ENCODE assay signal across 8 mouse cellular contexts in the genomic region with DNA sequence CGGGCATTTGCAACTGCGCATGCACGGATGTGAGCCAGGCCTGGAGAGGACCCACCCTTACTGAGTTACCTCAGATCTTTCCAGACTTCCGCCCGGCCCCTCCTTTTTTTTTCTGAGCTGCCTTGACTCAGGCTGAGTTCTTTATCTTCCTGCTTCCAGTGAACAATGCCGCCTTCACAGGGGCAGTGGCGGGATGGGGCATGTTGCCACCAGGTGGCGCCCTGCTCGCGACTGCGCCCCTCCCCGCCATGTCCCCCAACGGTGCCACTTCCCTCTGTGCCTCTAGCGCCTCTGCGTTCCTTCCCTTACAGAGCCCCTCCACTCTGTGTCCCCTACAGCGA. TPM values are rescaled to one million over a fixed set of nuclear protein-coding genes. Genes with fewer than 3 reads are reported as not detected.
DNase-seq lines count a peak whose midpoint lies in the region; ATAC-seq and TF ChIP-seq lines count a peak whose summit lies in the region.

No protein-coding gene starts in this region.

- peak overlapping the region; percentile 75 for H3K9ac ChIP-seq in heart, embryonic 16.5 days (ENCODE audit: low read length)
- H3K9ac ChIP-seq in liver, embryonic 16.5 days (ENCODE audit: low read depth, low read length), result peak overlapping the region; percentile 52
- peak overlapping the region; percentile 55 for H3K9ac ChIP-seq in neural tube, embryonic 11.5 days (ENCODE audit: low read length)
- peak overlapping the region; percentile 68 for H3K9ac ChIP-seq in stomach, postnatal 0 days (ENCODE audit: low read length)

- H3K4me2 ChIP-seq in heart, embryonic 16.5 days (ENCODE audit: low read depth, low read length), result peak overlapping the region; percentile 90
- peak overlapping the region; percentile 70 for H3K4me2 ChIP-seq in liver, embryonic 16.5 days (ENCODE audit: low read depth, low read length)
- H3K4me2 ChIP-seq in neural tube, embryonic 11.5 days (ENCODE audit: low read depth), result peak overlapping the region; percentile 41
- H3K4me2 ChIP-seq in stomach, postnatal 0 days (replicated peaks; ENCODE audit: low read depth), result peak overlapping the region; percentile 75

- peaks cover 14% of the 10 kb centered on the region for H3K36me3 ChIP-seq in E14TG2a.4 (ENCODE audit: insufficient read depth, low read length)
- peaks cover 3% of the 10 kb centered on the region; the same call in 1 of the 2 replicates for H3K36me3 ChIP-seq in heart, embryonic 16.5 days (ENCODE audit: control insufficient read depth, insufficient read depth)
- no peaks in the 10 kb centered on the region for H3K36me3 ChIP-seq in liver, embryonic 16.5 days (ENCODE audit: control insufficient read depth, insufficient read depth)
- H3K36me3 ChIP-seq in neural tube, embryonic 11.5 days (ENCODE audit: control insufficient read depth, insufficient read depth, low read length), result no peaks in the 10 kb centered on the region; the same call in 1 of the 2 replicates
- peaks cover 3% of the 10 kb centered on the region; the same call in 1 of the 2 replicates for H3K36me3 ChIP-seq in stomach, postnatal 0 days (ENCODE audit: control insufficient read depth, insufficient read depth, low read length)

- peaks cover 72% of the 10 kb centered on the region for H3K4me1 ChIP-seq in E14TG2a.4 (replicated peaks; ENCODE audit: low read depth, low read length)
- peaks cover 26% of the 10 kb centered on the region for H3K4me1 ChIP-seq in heart, embryonic 16.5 days (ENCODE audit: control insufficient read depth, insufficient read depth, low read length)
- peaks cover 59% of the 10 kb centered on the region for H3K4me1 ChIP-seq in liver, embryonic 16.5 days (ENCODE audit: control insufficient read depth, low read depth, low read length)
- peaks cover 10% of the 10 kb centered on the region for H3K4me1 ChIP-seq in neural tube, embryonic 11.5 days (ENCODE audit: control insufficient read depth, insufficient read depth, low read length)
- peaks cover 6% of the 10 kb centered on the region; the same call in 1 of the 2 replicates for H3K4me1 ChIP-seq in stomach, postnatal 0 days (replicated peaks; ENCODE audit: control insufficient read depth, insufficient read depth)

- peak; percentile 72 for TF ChIP-seq CTCF in E14TG2a.4 (conservative IDR thresholded peaks at IDR 0.05; ENCODE audit: low read length)
- TF ChIP-seq CTCF in stomach, postnatal 0 days (IDR thresholded peaks at IDR 0.05; ENCODE audit: low read depth), result peak; percentile 95

- DNase-seq in c-Kit-negative CD71-positive TER-119-positive erythroid progenitor cells, embryonic 14.5 days (ENCODE audit: low read depth, low spot score), result peak; percentile 68
- DNase-seq in kidney, postnatal 14 days, result peak; percentile 92
- peak; percentile 91 for DNase-seq in neural tube, embryonic 11.5 days (ENCODE audit: low spot score)
- peak; percentile 93 for DNase-seq in stomach, postnatal 0 days (ENCODE audit: low spot score)

- H3K4me3 ChIP-seq in E14TG2a.4 (replicated peaks; ENCODE audit: low read length), result peak overlapping the region; percentile 70
- H3K4me3 ChIP-seq in heart, embryonic 16.5 days (ENCODE audit: low read length), result peak overlapping the region; percentile 57
- H3K4me3 ChIP-seq in liver, embryonic 16.5 days (ENCODE audit: low read depth, low read length), result peak overlapping the region; percentile 56
- no peak overlapping the region; the same call in 1 of the 2 replicates for H3K4me3 ChIP-seq in neural tube, embryonic 11.5 days (ENCODE audit: low read depth, low read length)
- H3K4me3 ChIP-seq in stomach, postnatal 0 days (ENCODE audit: low read depth, low read length), result peak overlapping the region; percentile 21; the same call in 1 of the 2 replicates

- peak; percentile 70 for TF ChIP-seq EP300 in stomach, postnatal 0 days (optimal IDR thresholded peaks at IDR 0.05)

- peaks cover 18% of the 10 kb centered on the region for H3K27me3 ChIP-seq in E14TG2a.4 (ENCODE audit: insufficient read depth, low read length)
- no peaks in the 10 kb centered on the region for H3K27me3 ChIP-seq in heart, embryonic 16.5 days (ENCODE audit: control insufficient read depth, insufficient read depth, low read length)
- no peaks in the 10 kb centered on the region for H3K27me3 ChIP-seq in liver, embryonic 16.5 days (ENCODE audit: control insufficient read depth, insufficient read depth, low read depth, low read length)
- H3K27me3 ChIP-seq in neural tube, embryonic 11.5 days (ENCODE audit: control insufficient read depth, insufficient read depth, low read length), result no peaks in the 10 kb centered on the region
- no peaks in the 10 kb centered on the region for H3K27me3 ChIP-seq in stomach, postnatal 0 days (ENCODE audit: control insufficient read depth, insufficient read depth, low read length)

- WGBS in heart, embryonic 16.5 days, result 1% methylated on average over 16 of the region's 16 CpGs
- WGBS in liver, embryonic 16.5 days (ENCODE audit: insufficient replicate concordance), result 0% methylated on average over 16 of the region's 16 CpGs
- WGBS in neural tube, embryonic 11.5 days, result 1% methylated on average over 16 of the region's 16 CpGs
- under 1% methylated on average over 16 of the region's 16 CpGs for WGBS in stomach, postnatal 0 days

- peak; percentile 81 for ATAC-seq in erythroid progenitor cell, adult 5-6 weeks (replicated peaks; ENCODE audit: low FRiP score, poor library complexity, severe bottlenecking)
- peak; percentile 75 for ATAC-seq in heart, embryonic 16.5 days (replicated peaks; ENCODE audit: extremely low read depth, insufficient read depth, low FRiP score)
- peak; percentile 78 for ATAC-seq in liver, embryonic 16.5 days (ENCODE audit: low read depth)
- ATAC-seq in neural tube, embryonic 11.5 days (ENCODE audit: insufficient read depth, low FRiP score, low TSS enrichment), result peak; percentile 78
- peak; percentile 92 for ATAC-seq in stomach, postnatal 0 days (ENCODE audit: low FRiP score, low TSS enrichment)

- H3K27ac ChIP-seq in heart, embryonic 16.5 days (ENCODE audit: low read length), result peak overlapping the region; percentile 95
- peak overlapping the region; percentile 90 for H3K27ac ChIP-seq in liver, embryonic 16.5 days (ENCODE audit: low read length)
- 0 out of 2 replicates have a peak overlapping the region, but pooled peaks have one; percentile 35 for H3K27ac ChIP-seq in neural tube, embryonic 11.5 days (ENCODE audit: low read depth, low read length)
- H3K27ac ChIP-seq in stomach, postnatal 0 days (replicated peaks), result peak overlapping the region; percentile 94

- no peaks in the 10 kb centered on the region for H3K9me3 ChIP-seq in E14TG2a.4 (ENCODE audit: low read length)
- H3K9me3 ChIP-seq in heart, embryonic 16.5 days (replicated peaks; ENCODE audit: control insufficient read depth, low read length), result no peaks in the 10 kb centered on the region
- no peaks in the 10 kb centered on the region for H3K9me3 ChIP-seq in liver, embryonic 16.5 days (replicated peaks; ENCODE audit: control insufficient read depth, low read length)
- no peaks in the 10 kb centered on the region for H3K9me3 ChIP-seq in neural tube, embryonic 11.5 days (ENCODE audit: control insufficient read depth, low read length)
- H3K9me3 ChIP-seq in stomach, postnatal 0 days (ENCODE audit: control insufficient read depth, low read length), result no peaks in the 10 kb centered on the region

RNA-seq across cellular contexts. Expression of a gene that starts 1.5 kb away (rescaled TPM):
- total RNA-seq in erythroid progenitor cell, adult 5-6 weeks (2015; ENCODE audit: low replicate concordance), result 2.2 and 2.5 TPM in 2 replicates
- total RNA-seq in erythroid progenitor cell, adult 5-6 weeks (2017; ENCODE audit: low replicate concordance), result 5.6 and 6.7 TPM in 2 replicates
- polyA plus RNA-seq in heart, embryonic 16.5 days (2015; fragmentation: Nextera tagmentation; extraction: Ambion mirVana), result 79.3 and 89.4 TPM in 2 replicates
- 35.9 and 37.6 TPM in 2 replicates for polyA plus RNA-seq in liver, embryonic 16.5 days (2015; fragmentation: Nextera tagmentation; extraction: Ambion mirVana)
- 33.0 and 37.8 TPM in 2 replicates for polyA plus RNA-seq in neural tube, embryonic 11.5 days (2014; fragmentation: Nextera tagmentation; extraction: Ambion mirVana)
- polyA plus RNA-seq in stomach, postnatal 0 days (2015; fragmentation: Nextera tagmentation; extraction: Ambion mirVana), result 65.3 and 67.3 TPM in 2 replicates

RNA-seq across cellular contexts. Expression of a gene that starts 8.9 kb away (rescaled TPM):
- total RNA-seq in erythroid progenitor cell, adult 5-6 weeks (2015; ENCODE audit: low replicate concordance), result not detected in 2 replicates
- total RNA-seq in erythroid progenitor cell, adult 5-6 weeks (2017; ENCODE audit: low replicate concordance), result not detected in 2 replicates
- polyA plus RNA-seq in heart, embryonic 16.5 days (2015; fragmentation: Nextera tagmentation; extraction: Ambion mirVana), result 0.21 TPM in 1 of 2 replicates, not detected in the other
- not detected in 2 replicates for polyA plus RNA-seq in liver, embryonic 16.5 days (2015; fragmentation: Nextera tagmentation; extraction: Ambion mirVana)
- polyA plus RNA-seq in neural tube, embryonic 11.5 days (2014; fragmentation: Nextera tagmentation; extraction: Ambion mirVana), result not detected in 2 replicates
- not detected in 2 replicates for polyA plus RNA-seq in stomach, postnatal 0 days (2015; fragmentation: Nextera tagmentation; extraction: Ambion mirVana)

RNA-seq across cellular contexts. Expression of a gene that starts 12.0 kb away (rescaled TPM):
- total RNA-seq in erythroid progenitor cell, adult 5-6 weeks (2015; ENCODE audit: low replicate concordance), result 86.9 and 122 TPM in 2 replicates
- total RNA-seq in erythroid progenitor cell, adult 5-6 weeks (2017; ENCODE audit: low replicate concordance), result 178 and 179 TPM in 2 replicates
- polyA plus RNA-seq in heart, embryonic 16.5 days (2015; fragmentation: Nextera tagmentation; extraction: Ambion mirVana), result 76.6 and 94.0 TPM in 2 replicates
- 86.0 and 89.7 TPM in 2 replicates for polyA plus RNA-seq in liver, embryonic 16.5 days (2015; fragmentation: Nextera tagmentation; extraction: Ambion mirVana)
- polyA plus RNA-seq in neural tube, embryonic 11.5 days (2014; fragmentation: Nextera tagmentation; extraction: Ambion mirVana), result 116 and 128 TPM in 2 replicates
- polyA plus RNA-seq in stomach, postnatal 0 days (2015; fragmentation: Nextera tagmentation; extraction: Ambion mirVana), result 18.4 and 19.5 TPM in 2 replicates

RNA-seq across cellular contexts. Expression of a gene that starts 14.6 kb away (rescaled TPM):
- total RNA-seq in erythroid progenitor cell, adult 5-6 weeks (2015; ENCODE audit: low replicate concordance), result 4.0 and 4.6 TPM in 2 replicates
- total RNA-seq in erythroid progenitor cell, adult 5-6 weeks (2017; ENCODE audit: low replicate concordance), result 1.4 and 2.6 TPM in 2 replicates
- 7.6 and 8.6 TPM in 2 replicates for polyA plus RNA-seq in heart, embryonic 16.5 days (2015; fragmentation: Nextera tagmentation; extraction: Ambion mirVana)
- 3.4 and 4.2 TPM in 2 replicates for polyA plus RNA-seq in liver, embryonic 16.5 days (2015; fragmentation: Nextera tagmentation; extraction: Ambion mirVana)
- 2.4 and 2.5 TPM in 2 replicates for polyA plus RNA-seq in neural tube, embryonic 11.5 days (2014; fragmentation: Nextera tagmentation; extraction: Ambion mirVana)
- polyA plus RNA-seq in stomach, postnatal 0 days (2015; fragmentation: Nextera tagmentation; extraction: Ambion mirVana), result 4.6 and 6.4 TPM in 2 replicates

RNA-seq across cellular contexts. Expression of a gene that starts 34.5 kb away (rescaled TPM):
- total RNA-seq in erythroid progenitor cell, adult 5-6 weeks (2015; ENCODE audit: low replicate concordance), result 7.2 and 8.4 TPM in 2 replicates
- total RNA-seq in erythroid progenitor cell, adult 5-6 weeks (2017; ENCODE audit: low replicate concordance), result 5.7 and 7.6 TPM in 2 replicates
- 25.6 and 26.9 TPM in 2 replicates for polyA plus RNA-seq in heart, embryonic 16.5 days (2015; fragmentation: Nextera tagmentation; extraction: Ambion mirVana)
- 5.2 and 5.7 TPM in 2 replicates for polyA plus RNA-seq in liver, embryonic 16.5 days (2015; fragmentation: Nextera tagmentation; extraction: Ambion mirVana)
- 16.8 and 18.3 TPM in 2 replicates for polyA plus RNA-seq in neural tube, embryonic 11.5 days (2014; fragmentation: Nextera tagmentation; extraction: Ambion mirVana)
- polyA plus RNA-seq in stomach, postnatal 0 days (2015; fragmentation: Nextera tagmentation; extraction: Ambion mirVana), result 9.6 and 10.0 TPM in 2 replicates

Comparison
In these comparisons a context has a peak if more than half of its experiments do, and no peak if none do; other contexts are left out.
1. H3K27ac ChIP-seq: peak in every context shown above with its lines; median percentile 95 in heart, embryonic 16.5 days; 94 in stomach, postnatal 0 days; 90 in liver, embryonic 16.5 days; 35 in neural tube, embryonic 11.5 days.